Mouse (Mus musculus): Measurements from ENCODE around the gene Bcl2.

- TF ChIP-seq CTCF (conservative IDR thresholded peaks at IDR 0.05; ENCODE audit: insufficient read depth, insufficient read length, low read depth, low read length) (no peak), POLR2A (IDR thresholded peaks at IDR 0.05; ENCODE audit: low read depth, low read length) (no peak)
Measured at GRCm38 (mm10) chr1:106748555-106749315, 34.7 kb upstream of the Bcl2 start.

Data from kidney, adult 2 months (tissue).